Mouse (Mus musculus) monocyte, adult 5-6 weeks (primary cell): Measurements from ENCODE around the gene Tubgcp6. TPM values are rescaled to one million over a fixed set of nuclear protein-coding genes. Genes with fewer than 3 reads are reported as not detected.
A peak's percentile ranks its signal among the peaks of the same experiment; 100 is the strongest.

Experiments used
- ATAC-seq: fragments of 153-309, 156-312 bp; replicated peaks from 2 replicates; pipeline ENCODE4 v1.8.0; 2017; ENCODE audit warnings: mild to moderate bottlenecking; ENCODE audit not compliant: low TSS enrichment, insufficient number of reproducible peaks, severe bottlenecking, poor library complexity, low FRiP score
- total RNA-seq: library from RNA; stranded (forward); fragments of 200-1000, 200-491, 200-594 nt; gene quantifications from 3 replicates; pipeline ENCODE4 v1.2.3, GENCODE M21; 2017

Tubgcp6 gene
- total RNA-seq, 1 experiment from 2014 or later: 27.3 TPM

DNA sequence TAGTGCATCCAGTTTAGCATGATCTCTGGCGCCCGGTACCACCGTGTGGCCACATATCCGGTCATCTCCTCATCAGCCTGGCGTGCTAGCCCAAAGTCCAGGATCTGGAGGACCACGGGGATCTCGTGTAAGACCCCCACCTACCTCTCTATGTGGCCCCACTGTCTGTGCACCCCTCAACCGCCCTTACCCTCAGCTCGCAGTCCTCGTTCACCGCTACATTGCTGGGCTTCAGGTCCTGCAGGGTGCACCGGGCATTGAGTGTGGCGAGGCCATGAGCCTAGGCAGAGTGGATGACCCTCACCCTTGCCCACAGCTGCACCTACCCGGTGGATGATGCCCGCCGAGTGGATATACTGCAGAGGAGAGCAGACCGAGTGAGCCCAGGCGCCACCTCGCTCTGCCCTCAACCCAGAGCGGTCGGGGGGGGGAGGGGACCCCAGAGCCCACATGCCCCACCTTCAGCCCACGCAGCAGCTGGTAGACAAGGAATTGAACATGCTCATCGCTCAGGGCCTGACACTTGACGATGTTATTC is 23.0 kb upstream of the Tubgcp6 start:
- no peak for ATAC-seq

DNA sequence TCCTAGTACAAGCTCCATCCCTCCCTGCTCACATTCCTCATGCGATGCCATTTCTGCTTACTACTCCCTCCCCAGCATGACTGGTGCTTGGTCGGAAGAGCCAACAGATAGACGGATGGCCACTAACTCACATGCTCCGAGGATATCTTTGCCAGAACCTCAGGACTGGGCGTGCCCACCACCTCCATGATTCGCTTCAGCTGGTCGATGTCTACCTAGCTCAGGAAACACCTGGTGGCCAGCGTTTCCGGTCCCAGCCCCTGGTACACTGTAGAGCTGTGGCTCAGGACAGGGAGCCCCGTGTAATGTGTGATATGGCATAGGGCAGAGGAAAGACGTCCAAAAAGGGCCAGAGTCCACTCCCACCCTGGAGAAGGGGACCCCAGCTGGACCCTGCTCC is 22.1 kb upstream of the Tubgcp6 start:
- ATAC-seq: no peak

DNA sequence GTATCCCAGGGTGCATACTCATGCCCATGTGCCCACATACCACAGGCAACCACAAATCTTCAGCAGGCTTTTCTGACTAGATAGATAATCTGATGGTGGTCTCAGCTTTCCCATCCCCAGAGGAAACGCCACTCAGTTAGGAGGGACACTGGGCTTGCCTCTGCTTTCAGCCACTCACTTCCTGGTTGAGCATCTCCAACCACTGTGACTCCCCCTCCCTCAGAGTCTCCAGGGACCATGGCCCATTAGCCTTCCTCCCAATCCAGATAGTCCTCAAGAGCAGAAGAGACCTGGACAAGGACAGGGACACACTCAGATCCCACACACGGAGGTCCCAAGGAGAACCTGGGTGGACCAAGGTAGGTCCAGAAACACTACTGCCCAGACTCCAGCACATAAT is 20.2 kb upstream of the Tubgcp6 start:
- no peak for ATAC-seq

DNA sequence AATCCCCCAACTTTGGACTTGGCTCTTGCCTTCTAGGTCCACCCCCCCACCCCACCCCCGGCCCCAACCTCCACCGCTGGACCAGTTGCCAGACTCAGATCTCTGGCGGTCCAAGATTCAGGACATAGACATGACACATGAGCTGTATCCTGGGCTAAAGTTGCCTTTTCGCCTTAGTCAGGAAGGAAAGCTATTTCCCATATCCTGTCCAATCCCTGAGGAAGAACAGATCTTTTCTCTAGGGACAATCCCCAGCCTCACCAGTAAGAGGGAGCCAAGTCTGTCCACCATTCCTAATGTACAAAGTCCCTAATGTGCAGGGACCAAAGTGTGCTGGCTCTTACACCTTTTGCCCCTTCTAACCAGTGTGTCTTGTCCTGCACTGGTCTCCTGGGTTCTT is 19.0 kb upstream of the Tubgcp6 start:
- no peak for ATAC-seq

GRCm38 (mm10) chr15:89141443-89141842 is 18.5 kb upstream of the Tubgcp6 start:
- ATAC-seq: no peak

DNA sequence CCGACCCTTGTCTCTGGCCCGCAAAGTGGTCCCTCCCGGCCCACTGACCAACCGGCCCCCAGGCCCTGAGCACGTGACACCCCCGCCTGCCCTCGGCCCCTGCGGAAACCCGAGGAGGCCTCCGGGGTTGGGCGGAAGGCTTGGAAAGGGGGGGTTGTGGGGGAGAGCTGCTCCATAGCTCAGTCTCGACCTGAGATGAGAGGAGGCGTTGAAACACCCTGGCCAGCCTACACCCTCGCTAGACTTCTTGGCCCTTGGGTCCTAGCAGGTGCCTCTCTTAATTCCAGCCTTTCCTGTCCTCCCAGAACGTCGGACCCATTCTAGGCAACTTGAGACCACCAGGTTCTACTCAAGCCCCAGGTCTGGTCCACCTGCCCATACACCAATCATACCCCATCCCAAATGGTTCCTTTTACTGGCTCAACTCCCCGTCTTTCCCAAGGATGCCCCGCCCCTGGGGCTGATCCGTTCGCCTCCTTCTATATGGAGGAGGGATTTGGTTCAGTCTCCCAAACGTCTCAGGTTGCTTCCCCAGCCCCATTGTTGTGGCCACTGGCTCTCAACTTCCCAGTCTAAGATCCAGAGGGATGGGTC is 17.8 kb upstream of the Tubgcp6 start, which contains the start of gene Mapk12:
Gene Mapk12 (minus strand): TSS at position 45 of the 594 bp plus-strand sequence.
- no peak for ATAC-seq

- ATAC-seq: no peak
Observed at GRCm38 (mm10) chr15:89140048-89140658, 17.2 kb upstream of the Tubgcp6 start.

DNA sequence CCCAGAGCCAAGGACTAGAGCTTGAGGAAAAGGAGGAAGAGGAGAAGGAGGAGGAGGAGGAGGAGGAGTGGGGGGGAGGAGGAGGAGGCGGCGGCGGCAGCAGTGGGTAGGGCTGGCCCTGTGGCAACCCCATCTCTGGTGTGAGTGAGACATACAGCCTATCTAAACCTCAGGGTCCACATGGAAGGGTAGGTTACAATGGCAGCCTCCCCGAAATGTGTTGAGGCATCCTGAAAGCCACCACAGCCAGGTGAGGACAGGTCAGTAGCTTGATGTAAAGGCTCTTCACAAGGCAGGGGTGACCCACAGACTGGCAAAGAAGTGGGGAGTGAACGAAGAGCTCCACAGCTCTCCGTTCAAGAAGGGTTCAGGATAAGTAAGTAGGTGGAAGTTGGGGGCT is 15.6 kb upstream of the Tubgcp6 start:
- ATAC-seq: no peak

DNA sequence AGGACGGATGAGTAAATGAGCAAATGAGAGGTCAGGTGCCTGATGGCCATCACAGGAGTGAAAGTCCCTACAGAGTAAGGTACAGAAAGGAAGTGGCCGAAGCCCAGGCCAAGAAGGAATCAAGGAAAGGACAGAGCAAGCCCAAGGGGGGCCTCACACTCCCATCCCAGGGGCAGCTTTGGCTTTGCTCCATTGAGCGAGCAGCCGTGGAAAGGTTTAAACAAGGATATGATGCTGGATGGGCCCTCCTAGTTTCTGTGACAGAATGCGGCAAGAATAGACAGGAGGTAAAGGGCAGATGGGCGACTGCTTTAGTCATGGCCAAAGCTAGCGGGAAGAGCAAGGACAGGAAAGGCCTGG is 15.1 kb upstream of the Tubgcp6 start:
- ATAC-seq: no peak

- no peak for ATAC-seq
Observed at GRCm38 (mm10) chr15:89137378-89138045, 14.6 kb upstream of the Tubgcp6 start.

DNA sequence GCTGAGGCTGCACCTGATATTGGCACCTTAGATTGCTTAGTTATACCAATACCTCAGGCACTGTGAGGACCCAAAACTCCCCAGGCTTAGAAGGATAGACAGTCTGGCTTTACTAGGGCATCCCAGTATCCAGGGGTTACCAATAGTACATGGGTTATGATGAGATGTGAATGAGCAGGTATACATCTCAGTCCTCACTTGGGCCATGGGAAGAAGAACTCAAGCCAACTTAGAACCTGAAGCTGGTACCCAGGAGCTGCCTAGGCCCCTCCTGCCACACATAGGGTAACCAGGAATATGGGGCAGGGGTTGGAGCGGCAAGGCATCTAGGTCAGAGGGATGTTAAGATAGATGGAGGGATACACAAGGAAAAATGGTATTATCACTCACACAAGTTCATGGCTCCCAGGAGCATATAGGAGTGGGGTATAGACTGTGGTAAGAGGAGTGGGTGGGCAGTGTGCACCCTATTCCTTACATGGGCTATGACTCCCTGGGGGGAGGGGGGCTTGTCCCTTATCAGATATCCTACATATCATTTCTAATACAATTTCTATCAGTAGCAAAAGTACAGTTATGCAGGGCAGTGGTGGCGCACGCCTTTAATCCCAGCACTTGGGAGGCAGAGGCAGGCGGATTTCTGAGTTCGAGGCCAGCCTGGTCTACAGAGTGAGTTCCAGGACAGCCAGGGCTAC is 13.7 kb upstream of the Tubgcp6 start:
- ATAC-seq: no peak

- peak; percentile 78 for ATAC-seq
Observed at GRCm38 (mm10) chr15:89131316-89131715, 8.4 kb upstream of the Tubgcp6 start.

- no peak for ATAC-seq
Observed at GRCm38 (mm10) chr15:89130245-89130644, 7.3 kb upstream of the Tubgcp6 start.

DNA sequence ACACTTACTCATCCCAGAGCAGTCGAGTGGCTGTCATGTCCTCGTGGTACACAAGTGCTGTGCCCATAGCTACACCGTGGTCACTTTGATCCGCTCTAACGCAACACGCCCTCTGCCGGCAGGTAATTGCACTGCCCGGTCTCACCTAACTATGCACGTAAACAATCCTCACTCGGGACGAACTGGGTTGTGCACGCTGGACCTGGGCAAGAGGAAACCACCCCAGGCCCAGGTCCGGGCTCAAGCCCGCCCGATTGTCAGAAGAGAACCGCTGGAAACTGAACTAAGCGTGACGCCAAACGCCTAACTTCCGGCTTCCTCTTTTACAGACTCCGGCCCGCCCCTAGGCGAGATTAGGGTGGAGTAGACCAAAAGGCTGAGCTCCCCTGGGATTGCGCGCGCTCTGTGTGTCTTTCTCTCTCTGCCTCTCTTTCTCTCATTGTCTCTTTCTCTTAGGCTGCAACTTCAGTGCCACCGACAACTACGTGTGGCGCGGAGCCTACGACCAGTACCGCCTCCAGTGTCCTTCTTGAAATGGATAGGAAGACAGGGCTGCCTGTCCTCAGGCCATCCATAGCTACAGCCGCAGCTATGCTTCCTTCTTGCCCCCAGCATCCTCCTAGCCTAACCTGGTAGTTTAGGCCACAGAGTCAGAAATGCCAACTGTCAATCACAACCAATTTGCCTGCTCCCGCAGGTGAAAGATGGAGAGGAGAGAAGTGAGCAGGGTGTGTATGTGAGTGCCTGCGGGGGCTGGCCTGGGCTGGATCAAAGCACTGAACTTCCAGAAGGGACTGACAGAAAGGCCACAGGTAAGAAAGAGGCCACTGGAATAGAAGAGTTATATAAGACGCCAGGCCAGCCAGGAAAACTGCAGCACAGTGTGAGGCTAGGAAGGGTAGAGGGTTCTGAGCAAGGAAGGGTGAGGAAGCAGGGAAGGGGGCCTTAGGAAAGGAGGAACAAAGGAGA is 5.8 kb upstream of the Tubgcp6 start, which contains the start of gene Hdac10:
Gene Hdac10 (minus strand): TSS at position 319 of the 969 bp plus-strand sequence.
- ATAC-seq: peak; percentile 51

- ATAC-seq: no peak
Observed at GRCm38 (mm10) chr15:89127364-89127940, 4.5 kb upstream of the Tubgcp6 start.

DNA sequence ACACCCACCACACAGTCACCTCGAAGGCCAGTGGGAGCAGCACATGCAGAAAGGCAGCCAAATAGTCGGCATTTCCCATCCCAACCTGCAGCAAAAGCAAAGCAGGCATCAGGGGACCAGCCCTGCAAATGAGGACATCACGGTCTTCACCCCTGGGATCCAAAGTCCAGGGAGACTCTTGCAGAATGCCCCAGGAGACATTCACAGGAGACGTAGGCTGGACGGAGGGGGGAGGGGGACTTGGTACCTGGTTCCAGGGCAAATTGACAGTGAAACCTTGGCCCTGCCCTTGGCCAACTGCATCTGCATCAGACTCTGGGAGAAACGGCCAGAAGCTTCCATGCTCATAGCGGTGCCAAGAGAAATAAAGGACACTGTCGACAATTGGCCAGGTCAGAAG is 3.7 kb upstream of the Tubgcp6 start:
- ATAC-seq: no peak

- ATAC-seq: no peak
Observed at GRCm38 (mm10) chr15:89125351-89125750, 2.4 kb upstream of the Tubgcp6 start.

- no peak for ATAC-seq
Observed at GRCm38 (mm10) chr15:89124312-89124711, 1.4 kb upstream of the Tubgcp6 start.
